Mouse (Mus musculus): ENCODE results near the gene Gm3259. TPM values are rescaled to one million over a fixed set of nuclear protein-coding genes. Genes with fewer than 3 reads are reported as not detected.
"Not testable (repeated sequence)": the region's sequence is repeated elsewhere in the genome, so short reads cannot be mapped to it uniquely, and the experiment has no call there.

Gm3259 gene
- total RNA-seq (2021), result not detected
- long read RNA-seq, experiment 1, result 0 reads
- long read RNA-seq, experiment 2, result 0 reads

- intact Hi-C loops (cut with DNase I); DNase-seq: not testable (repeated sequence)
Measured at GRCm38 (mm10) chr5:95305611-95306010, at the start of gene Gm3259. Gene Gm3259, plus strand, starts transcription at chr5:95305911.

- DNase-seq; intact Hi-C loops (cut with DNase I): not testable (repeated sequence)
Measured at GRCm38 (mm10) chr5:95272668-95273067, 33.0 kb upstream of the Gm3259 start, which contains the start of gene Gm10424. Gene Gm10424, minus strand, starts transcription at chr5:95272768.

Other genes with a start within 250 kb of the Gm3259 start
- not detected for gene Gm7942, start 199.0 kb upstream of the Gm3259 start, total RNA-seq (2021)
- gene Gm16513, start 123.3 kb upstream of the Gm3259 start, total RNA-seq (2021), result not detected
- gene Gm10424, start 33.1 kb upstream of the Gm3259 start, total RNA-seq (2021), result not detected
- not detected for gene D5Ertd577e, start 150.9 kb downstream of the Gm3259 start, total RNA-seq (2021)
- not detected for gene Gm3286, start 204.8 kb downstream of the Gm3259 start, total RNA-seq (2021)

All from heart, postnatal 14 days (tissue).